Mouse (Mus musculus) G1E (cell line): ENCODE measurements around the gene D430041D05Rik. TPM values are rescaled to one million over a fixed set of nuclear protein-coding genes. Genes with fewer than 3 reads are reported as not detected.

ENCODE experiments used
- ATAC-seq: 2 replicates; pipeline ENCODE4 v1.8.0; 2016; ENCODE audit warnings: mild to moderate bottlenecking; ENCODE audit not compliant: insufficient number of reproducible peaks, poor library complexity, low FRiP score, severe bottlenecking; ENCODE audit errors: extremely low read depth
- DNase-seq: peaks from one replicate; pipeline ENCODE4 v3.0.0; 2012; ENCODE audit warnings: low spot score
- H3K27me3 ChIP-seq: 2 replicates; pipeline ENCODE4 v1.6.1; 2012; ENCODE audit warnings: mild to moderate bottlenecking, low read length, inconsistent platforms; ENCODE audit not compliant: insufficient read depth
- H3K36me3 ChIP-seq: replicated peaks from 2 replicates; pipeline ENCODE3; 2012; ENCODE audit warnings: mild to moderate bottlenecking, inconsistent platforms
- H3K4me1 ChIP-seq: 2 replicates; pipeline ENCODE4 v1.6.1; 2012; ENCODE audit warnings: low read depth, low read length, inconsistent platforms, mixed read lengths; ENCODE audit not compliant: insufficient read depth
- H3K4me3 ChIP-seq: 2 replicates; pipeline ENCODE4 v1.5.1; 2012; ENCODE audit warnings: low read depth, mild to moderate bottlenecking, inconsistent platforms, low read length, moderate library complexity, mixed read lengths
- H3K9me3 ChIP-seq: replicated peaks from 2 replicates; pipeline ENCODE4 v1.6.1; 2012; ENCODE audit warnings: inconsistent platforms
- CTCF ChIP-seq: IDR thresholded peaks from 2 replicates; pipeline ENCODE4 v1.5.1; 2012; ENCODE audit warnings: low read depth, low read length, inconsistent platforms, mixed read lengths
- GATA1 ChIP-seq: IDR thresholded peaks from 2 replicates; pipeline ENCODE4 v1.6.1; 2012; ENCODE audit warnings: borderline replicate concordance, low read length, inconsistent platforms, mixed read lengths
- GATA2 ChIP-seq: IDR thresholded peaks from 2 replicates; pipeline ENCODE4 v1.6.1; 2012; ENCODE audit warnings: low read depth, low read length, inconsistent platforms, borderline replicate concordance
- POLR2AphosphoS5 ChIP-seq: IDR thresholded peaks from 2 replicates; pipeline ENCODE4 v1.6.1; 2012; ENCODE audit warnings: low read depth, low read length, inconsistent platforms; ENCODE audit not compliant: insufficient replicate concordance
- TAL1 ChIP-seq: conservative IDR thresholded peaks from 2 replicates; pipeline ENCODE4 v1.6.1; 2012; ENCODE audit warnings: low read depth, low read length, inconsistent platforms, mixed read lengths
- polyA plus RNA-seq: library from polyadenylated mRNA; stranded (reverse); fragments of >175 nt; gene quantifications from 2 replicates; pipeline ENCODE4 v1.2.3, GENCODE M21; 2012
- total RNA-seq, 2 experiments: library from RNA; stranded (forward) in 1 of 2; stranded (reverse) in 1 of 2; fragments of 200-1000 nt in 1 of 2; fragments of >200 nt in 1 of 2; fragmentation: Nextera tagmentation in 1 of 2; gene quantifications; 2 replicates each; pipeline ENCODE4 v1.2.3; 2014 to 2017

The D430041D05Rik gene
- total and polyA plus RNA-seq, 3 experiments, result 0.01 to 0.22 TPM; not detected in 1

- Histone ChIP-seq H3K36me3 (no peaks in the 10 kb centered on the region), H3K4me1 (no peaks in the 10 kb centered on the region), H3K4me3 (no peak overlapping the region), H3K9me3 (no peaks in the 10 kb centered on the region), H3K27me3 (peaks cover 3% of the 10 kb centered on the region)
- ATAC-seq (no peak), DNase-seq (no peak)
- no peak for TF ChIP-seq GATA1
- TF ChIP-seq GATA2, result no peak
- TF ChIP-seq CTCF, result no peak
- no peak for TF ChIP-seq POLR2AphosphoS5
These were observed 31.5 kb downstream of the D430041D05Rik start for GRCm38 (mm10) chr2:104379304-104379703.

- Histone ChIP-seq H3K27me3 (peaks cover 3% of the 10 kb centered on the region), H3K36me3 (no peaks in the 10 kb centered on the region), H3K4me3 (no peak overlapping the region), H3K9me3 (no peaks in the 10 kb centered on the region), H3K4me1 (no peaks in the 10 kb centered on the region)
- no peak for ATAC-seq
- TF ChIP-seq POLR2AphosphoS5 (no peak), GATA1 (no peak)
- DNase-seq, result no peak
These were observed 32.0 kb downstream of the D430041D05Rik start for GRCm38 (mm10) chr2:104378791-104379190.

GRCm38 (mm10) chr2:104377990-104378389 is 32.8 kb downstream of the D430041D05Rik start:
- Histone ChIP-seq H3K4me1 (no peaks in the 10 kb centered on the region), H3K36me3 (no peaks in the 10 kb centered on the region), H3K4me3 (no peak overlapping the region), H3K27me3 (no peaks in the 10 kb centered on the region; the same call in none of the 2 replicates), H3K9me3 (no peaks in the 10 kb centered on the region)
- TF ChIP-seq CTCF (no peak), GATA2 (no peak), POLR2AphosphoS5 (no peak), TAL1 (no peak)
- ATAC-seq, result no peak
- no peak for DNase-seq

GRCm38 (mm10) chr2:104372156-104372555 is 38.7 kb downstream of the D430041D05Rik start:
- no peaks in the 10 kb centered on the region for H3K4me1 ChIP-seq
- no peaks in the 10 kb centered on the region for H3K27me3 ChIP-seq
- H3K4me3 ChIP-seq, result no peak overlapping the region
- H3K36me3 ChIP-seq, result no peaks in the 10 kb centered on the region
- no peak for ATAC-seq
- DNase-seq, result no peak
- TF ChIP-seq GATA2, result no peak
- no peak for TF ChIP-seq TAL1
- TF ChIP-seq POLR2AphosphoS5, result no peak
- no peak for TF ChIP-seq GATA1
- TF ChIP-seq CTCF, result no peak
- H3K9me3 ChIP-seq, result no peaks in the 10 kb centered on the region

- no peak for DNase-seq
- Histone ChIP-seq H3K27me3 (no peaks in the 10 kb centered on the region), H3K9me3 (no peaks in the 10 kb centered on the region), H3K4me1 (no peaks in the 10 kb centered on the region), H3K4me3 (no peak overlapping the region), H3K36me3 (no peaks in the 10 kb centered on the region)
- ATAC-seq, result no peak
- TF ChIP-seq GATA1 (no peak), GATA2 (no peak), CTCF (no peak), TAL1 (no peak), POLR2AphosphoS5 (no peak)
These were observed 39.1 kb downstream of the D430041D05Rik start for GRCm38 (mm10) chr2:104371606-104372130.

- TF ChIP-seq POLR2AphosphoS5 (no peak), GATA2 (no peak), TAL1 (no peak), GATA1 (no peak), CTCF (no peak)
- no peak for DNase-seq
- H3K27me3 ChIP-seq, result no peaks in the 10 kb centered on the region
- no peaks in the 10 kb centered on the region for H3K9me3 ChIP-seq
- no peak for ATAC-seq
- H3K4me1 ChIP-seq, result no peaks in the 10 kb centered on the region
- no peaks in the 10 kb centered on the region for H3K36me3 ChIP-seq
- H3K4me3 ChIP-seq, result no peak overlapping the region
These were observed 42.9 kb downstream of the D430041D05Rik start for GRCm38 (mm10) chr2:104367836-104368298.

- H3K36me3 ChIP-seq, result no peaks in the 10 kb centered on the region
- H3K4me3 ChIP-seq, result no peak overlapping the region
- no peaks in the 10 kb centered on the region for H3K27me3 ChIP-seq
- ATAC-seq (no peak), DNase-seq (no peak)
- TF ChIP-seq POLR2AphosphoS5 (no peak), GATA2 (no peak), TAL1 (no peak), CTCF (no peak), GATA1 (no peak)
- H3K4me1 ChIP-seq, result no peaks in the 10 kb centered on the region
- no peaks in the 10 kb centered on the region for H3K9me3 ChIP-seq
These were observed 43.5 kb downstream of the D430041D05Rik start for GRCm38 (mm10) chr2:104367291-104367690.
